Mouse (Mus musculus): ENCODE measurements around the gene Camk2d.

DNA sequence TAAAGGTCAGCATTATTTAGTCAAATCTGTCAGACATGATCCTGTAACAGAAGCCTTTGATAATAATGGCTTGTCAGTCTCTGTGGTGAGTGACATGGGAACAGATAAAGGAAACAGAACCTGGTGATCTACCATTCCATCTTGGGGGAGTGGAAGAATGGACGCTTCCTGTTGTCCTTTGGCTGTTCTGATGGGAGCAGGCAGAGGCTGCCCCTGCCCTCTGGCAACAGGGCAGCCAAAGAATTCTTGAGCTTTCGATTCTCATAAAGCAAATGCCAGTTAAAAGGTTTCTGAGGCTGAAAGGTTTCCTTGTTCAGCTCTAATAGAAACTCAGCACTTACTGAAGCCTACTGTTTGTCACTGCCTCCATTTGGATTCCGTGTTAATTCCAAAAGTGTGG is 60.1 kb downstream of the Camk2d start:
- TF ChIP-seq CTCF (IDR thresholded peaks at IDR 0.05; ENCODE audit: low read depth) (no peak), EP300 (optimal IDR thresholded peaks at IDR 0.05) (no peak)

Data from stomach, postnatal 0 days (tissue).